Mouse (Mus musculus): ENCODE measurements around the gene Znrd1as.

Gene Znrd1as

GRCm38 (mm10) chr17:36957999-36958743 lies at the start of gene Znrd1as, which contains the start of gene Znrd1:
Gene Znrd1as (plus strand): TSS chr17:36958592.
Gene Znrd1 (minus strand): TSS chr17:36958559.
- DNase-seq, result peak; percentile 92

- DNase-seq, result no peak
Measured at GRCm38 (mm10) chr17:36909802-36910201, 48.6 kb upstream of the Znrd1as start.

- no peak for DNase-seq
Measured at GRCm38 (mm10) chr17:36912031-36912430, 46.4 kb upstream of the Znrd1as start.

GRCm38 (mm10) chr17:36914108-36914507 lies 44.3 kb upstream of the Znrd1as start:
- DNase-seq, result peak; percentile 87

- peak; percentile 79 for DNase-seq
Measured at GRCm38 (mm10) chr17:36915076-36915475, 43.3 kb upstream of the Znrd1as start.

- no peak for DNase-seq
Measured at GRCm38 (mm10) chr17:36920239-36920638, 38.2 kb upstream of the Znrd1as start.

- DNase-seq, result no peak
Measured at GRCm38 (mm10) chr17:36922715-36923114, 35.7 kb upstream of the Znrd1as start.

- no peak for DNase-seq
Measured at GRCm38 (mm10) chr17:36923491-36923890, 34.9 kb upstream of the Znrd1as start.

GRCm38 (mm10) chr17:36927496-36928120 lies 30.8 kb upstream of the Znrd1as start:
- no peak for DNase-seq

GRCm38 (mm10) chr17:36929236-36929932 lies 29.0 kb upstream of the Znrd1as start:
- no peak for DNase-seq

- DNase-seq, result no peak
Measured at GRCm38 (mm10) chr17:36930233-36930632, 28.2 kb upstream of the Znrd1as start.

GRCm38 (mm10) chr17:36931130-36931529 lies 27.3 kb upstream of the Znrd1as start:
- no peak for DNase-seq

GRCm38 (mm10) chr17:36931806-36932205 lies 26.6 kb upstream of the Znrd1as start:
- no peak for DNase-seq

GRCm38 (mm10) chr17:36938056-36938455 lies 20.3 kb upstream of the Znrd1as start:
- DNase-seq, result no peak

- peak; percentile 25 for DNase-seq
Measured at GRCm38 (mm10) chr17:36942391-36942790, 16.0 kb upstream of the Znrd1as start.

- peak; percentile 29 for DNase-seq
Measured at GRCm38 (mm10) chr17:36942791-36943471, 15.5 kb upstream of the Znrd1as start, which contains the start of gene Rnf39. Gene Rnf39 (plus strand): TSS chr17:36942918.

- DNase-seq, result no peak
Measured at GRCm38 (mm10) chr17:36943691-36944090, 14.7 kb upstream of the Znrd1as start.

- DNase-seq, result no peak
Measured at GRCm38 (mm10) chr17:36944121-36944775, 14.1 kb upstream of the Znrd1as start.

GRCm38 (mm10) chr17:36947051-36947819 lies 11.2 kb upstream of the Znrd1as start:
- peak; percentile 67 for DNase-seq

- DNase-seq, result no peak
Measured at GRCm38 (mm10) chr17:36948286-36948685, 10.1 kb upstream of the Znrd1as start.

- DNase-seq, result no peak
Measured at GRCm38 (mm10) chr17:36949265-36949664, 9.1 kb upstream of the Znrd1as start.

All from right cerebral cortex, postnatal 14 days (tissue).